Mouse (Mus musculus): ENCODE results near the gene Pygl.

DNA sequence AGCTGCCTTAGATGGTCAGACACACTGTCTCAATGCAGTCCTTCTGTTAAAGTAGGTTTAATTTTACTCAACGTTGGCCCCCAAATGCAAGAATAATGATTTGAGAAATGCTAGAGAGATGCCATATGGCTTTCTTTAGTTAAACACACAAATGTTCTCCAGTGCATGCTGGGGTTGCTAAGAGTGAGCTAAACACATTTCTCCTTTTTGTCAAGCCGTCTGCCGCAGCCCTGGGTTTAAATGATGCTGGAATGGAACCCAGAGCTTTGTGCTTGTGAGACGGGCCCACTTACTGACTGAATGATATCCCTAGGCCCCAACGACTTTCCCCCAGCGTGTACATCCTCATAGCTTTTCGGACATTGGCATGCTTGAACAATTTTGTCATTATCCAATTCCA, 11.3 kb upstream of the Pygl start:
- TF ChIP-seq CTCF (IDR thresholded peaks at IDR 0.05; ENCODE audit: extremely low read depth, insufficient read depth, low read length) = no peak
- no peak for TF ChIP-seq POLR2A (IDR thresholded peaks at IDR 0.05; ENCODE audit: extremely low read depth, insufficient read depth, low read length)

Data from cortical plate, adult 2 months (tissue).